Comparison of ENCODE assay signal across 8 mouse cellular contexts in genomic region chr8:84738266-84738665, GRCm38 (mm10). TPM values are rescaled to one million over a fixed set of nuclear protein-coding genes. Genes with fewer than 3 reads are reported as not detected.
A peak's percentile ranks its signal among the peaks of the same experiment; 100 is the strongest.
DNase-seq lines count a peak whose midpoint lies in the region; ATAC-seq lines count a peak whose summit lies in the region.

No protein-coding gene starts in this region.

- H3K4me3 ChIP-seq in heart, embryonic 13.5 days: peak overlapping the region; percentile 31
- H3K4me3 ChIP-seq in heart, embryonic 16.5 days (ENCODE audit: low read length): no peak overlapping the region
- H3K4me3 ChIP-seq in liver, embryonic 15.5 days (replicated peaks): no peak overlapping the region

- DNase-seq in heart, adult 9 months (ENCODE audit: low spot score in 2 of 2): no peak
- peak; percentile 45 for DNase-seq in embryo, embryonic 10.5 days (ENCODE audit: low spot score)
- DNase-seq in adrenal gland, adult 8-10 months: no peak
- DNase-seq in thymus, adult 18-20 months: no peak

- WGBS in heart, embryonic 13.5 days: 30% methylated on average over 10 of the region's 10 CpGs
- 45% methylated on average over 10 of the region's 10 CpGs for WGBS in heart, embryonic 16.5 days
- 24% methylated on average over 10 of the region's 10 CpGs for WGBS in liver, embryonic 15.5 days (ENCODE audit: insufficient replicate concordance)

- no peaks in the 10 kb centered on the region for H3K36me3 ChIP-seq in heart, embryonic 13.5 days
- H3K36me3 ChIP-seq in heart, embryonic 16.5 days (ENCODE audit: control insufficient read depth, insufficient read depth): no peaks in the 10 kb centered on the region
- no peaks in the 10 kb centered on the region for H3K36me3 ChIP-seq in liver, embryonic 15.5 days (replicated peaks)

- peak overlapping the region; percentile 60; the same call in 1 of the 2 replicates for H3K27ac ChIP-seq in heart, embryonic 13.5 days (replicated peaks)
- H3K27ac ChIP-seq in heart, embryonic 16.5 days (ENCODE audit: low read length): peak overlapping the region; percentile 61; the same call in 1 of the 2 replicates
- no peak overlapping the region for H3K27ac ChIP-seq in liver, embryonic 15.5 days (replicated peaks)

- no peak for ATAC-seq in heart, embryonic 13.5 days (ENCODE audit: extremely low read depth, insufficient number of reproducible peaks, low FRiP score, low TSS enrichment)
- ATAC-seq in heart, embryonic 16.5 days (replicated peaks; ENCODE audit: extremely low read depth, insufficient read depth, low FRiP score): no peak
- ATAC-seq in liver, embryonic 15.5 days (ENCODE audit: insufficient read depth): no peak
- no peak for ATAC-seq in megakaryocyte, adult 5-6 weeks (ENCODE audit: poor library complexity, severe bottlenecking)

- H3K9ac ChIP-seq in heart, embryonic 13.5 days: peak overlapping the region; percentile 71
- H3K9ac ChIP-seq in heart, embryonic 16.5 days (ENCODE audit: low read length): peak overlapping the region; percentile 36; the same call in 1 of the 2 replicates
- no peak overlapping the region; the same call in 1 of the 2 replicates for H3K9ac ChIP-seq in liver, embryonic 15.5 days

- peak overlapping the region; percentile 60 for H3K4me2 ChIP-seq in heart, embryonic 13.5 days
- no peak overlapping the region for H3K4me2 ChIP-seq in heart, embryonic 16.5 days (ENCODE audit: low read depth, low read length)
- peak overlapping the region; percentile 64 for H3K4me2 ChIP-seq in liver, embryonic 15.5 days

- peaks cover 95% of the 10 kb centered on the region for H3K4me1 ChIP-seq in heart, embryonic 13.5 days
- H3K4me1 ChIP-seq in heart, embryonic 16.5 days (ENCODE audit: control insufficient read depth, insufficient read depth, low read length): peaks cover 75% of the 10 kb centered on the region
- H3K4me1 ChIP-seq in liver, embryonic 15.5 days (replicated peaks): peaks cover 78% of the 10 kb centered on the region

- peaks cover 28% of the 10 kb centered on the region for H3K27me3 ChIP-seq in heart, embryonic 13.5 days (replicated peaks)
- H3K27me3 ChIP-seq in heart, embryonic 16.5 days (ENCODE audit: control insufficient read depth, insufficient read depth, low read length): no peaks in the 10 kb centered on the region
- H3K27me3 ChIP-seq in liver, embryonic 15.5 days: peaks cover 68% of the 10 kb centered on the region

- no peaks in the 10 kb centered on the region for H3K9me3 ChIP-seq in heart, embryonic 13.5 days
- no peaks in the 10 kb centered on the region for H3K9me3 ChIP-seq in heart, embryonic 16.5 days (replicated peaks; ENCODE audit: control insufficient read depth, low read length)
- no peaks in the 10 kb centered on the region for H3K9me3 ChIP-seq in liver, embryonic 15.5 days (replicated peaks)

RNA-seq across cellular contexts. Expression of gene G430095P16Rik, which starts 15.5 kb away (rescaled TPM):
- 7.8 and 8.9 TPM in 2 replicates for polyA plus RNA-seq in heart, embryonic 13.5 days (2015; fragmentation: Nextera tagmentation; extraction: Ambion mirVana)
- polyA plus RNA-seq in heart, embryonic 16.5 days (2015; fragmentation: Nextera tagmentation; extraction: Ambion mirVana): 3.1 and 4.7 TPM in 2 replicates
- polyA plus RNA-seq in liver, embryonic 15.5 days (2015; fragmentation: Nextera tagmentation; extraction: Ambion mirVana): 8.1 and 8.7 TPM in 2 replicates
- under 1 TPM in 2 of 4 experiments, not detected in 2; 0.52 to 0.73 TPM for total RNA-seq in adrenal gland, adult 8-10 months (2022)
- total RNA-seq in megakaryocyte, adult 5-6 weeks (2015): 40.4 and 45.2 TPM in 2 replicates
- 20.6 and 25.5 TPM in 2 replicates for total RNA-seq in megakaryocyte, adult 5-6 weeks (2017)

RNA-seq across cellular contexts. Expression of gene Lyl1, which starts 37.0 kb away (rescaled TPM):
- 15.4 and 17.1 TPM in 2 replicates for polyA plus RNA-seq in heart, embryonic 13.5 days (2015; fragmentation: Nextera tagmentation; extraction: Ambion mirVana)
- polyA plus RNA-seq in heart, embryonic 16.5 days (2015; fragmentation: Nextera tagmentation; extraction: Ambion mirVana): 10.2 and 12.0 TPM in 2 replicates
- 55.3 and 58.3 TPM in 2 replicates for polyA plus RNA-seq in liver, embryonic 15.5 days (2015; fragmentation: Nextera tagmentation; extraction: Ambion mirVana)
- 1 to 10 TPM; 3.1 to 5.6 (median 4.2) TPM for total RNA-seq in adrenal gland, adult 8-10 months (2022)
- 69.0 and 69.9 TPM in 2 replicates for total RNA-seq in megakaryocyte, adult 5-6 weeks (2015)
- total RNA-seq in megakaryocyte, adult 5-6 weeks (2017): 60.3 and 62.0 TPM in 2 replicates

RNA-seq across cellular contexts. Expression of gene Nacc1, which starts 50.6 kb away (rescaled TPM):
- 15.1 and 15.7 TPM in 2 replicates for polyA plus RNA-seq in heart, embryonic 13.5 days (2015; fragmentation: Nextera tagmentation; extraction: Ambion mirVana)
- 11.7 and 14.4 TPM in 2 replicates for polyA plus RNA-seq in heart, embryonic 16.5 days (2015; fragmentation: Nextera tagmentation; extraction: Ambion mirVana)
- polyA plus RNA-seq in liver, embryonic 15.5 days (2015; fragmentation: Nextera tagmentation; extraction: Ambion mirVana): 6.2 and 7.2 TPM in 2 replicates
- 10 to 100 TPM; 81.0 to 86.9 (median 83.7) TPM for total RNA-seq in adrenal gland, adult 8-10 months (2022)
- 42.8 and 43.0 TPM in 2 replicates for total RNA-seq in megakaryocyte, adult 5-6 weeks (2015)
- 31.8 and 36.8 TPM in 2 replicates for total RNA-seq in megakaryocyte, adult 5-6 weeks (2017)

RNA-seq across cellular contexts. Expression of gene Trmt1, which starts 52.2 kb away (rescaled TPM):
- polyA plus RNA-seq in heart, embryonic 13.5 days (2015; fragmentation: Nextera tagmentation; extraction: Ambion mirVana): 47.6 and 51.6 TPM in 2 replicates
- polyA plus RNA-seq in heart, embryonic 16.5 days (2015; fragmentation: Nextera tagmentation; extraction: Ambion mirVana): 43.2 and 46.7 TPM in 2 replicates
- polyA plus RNA-seq in liver, embryonic 15.5 days (2015; fragmentation: Nextera tagmentation; extraction: Ambion mirVana): 27.9 and 36.1 TPM in 2 replicates
- total RNA-seq in adrenal gland, adult 8-10 months (2022): 100 to 1,000 TPM in 2 of 4 experiments, 10 to 100 TPM in 2; 75.4 to 109 (median 88.5) TPM
- 29.5 and 35.9 TPM in 2 replicates for total RNA-seq in megakaryocyte, adult 5-6 weeks (2015)
- 37.6 and 40.4 TPM in 2 replicates for total RNA-seq in megakaryocyte, adult 5-6 weeks (2017)
